ENCODE assay signal across 8 mouse cellular contexts in the genomic region with DNA sequence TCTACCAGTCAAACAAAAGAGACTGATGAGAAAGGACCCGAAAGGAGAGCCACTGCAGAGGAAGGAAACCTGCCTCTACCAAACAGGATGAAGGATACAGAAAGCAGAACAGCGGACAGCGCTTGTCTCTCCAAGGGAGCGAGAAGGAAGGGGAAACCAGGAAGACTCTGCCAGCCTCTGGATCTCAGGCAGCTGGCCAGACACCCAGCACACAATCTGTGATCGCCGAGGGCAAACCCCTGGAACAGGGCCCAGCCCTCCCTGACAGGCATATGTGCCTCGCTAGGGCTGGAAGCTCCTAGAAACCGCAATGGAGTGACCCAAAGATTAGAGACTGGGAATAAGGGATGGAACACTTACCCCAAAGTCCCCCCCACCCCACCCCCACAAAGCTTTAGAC. TPM values are rescaled to one million over a fixed set of nuclear protein-coding genes. Genes with fewer than 3 reads are reported as not detected.
A peak's percentile ranks its signal among the peaks of the same experiment; 100 is the strongest.
DNase-seq lines count a peak whose midpoint lies in the region; ATAC-seq and TF ChIP-seq lines count a peak whose summit lies in the region.

No protein-coding gene starts in this region.

- H3K36me3 ChIP-seq in liver, adult 2 months (ENCODE audit: control insufficient read depth, insufficient read depth, low read length): no peaks in the 10 kb centered on the region
- H3K36me3 ChIP-seq in liver, embryonic 12.5 days: no peaks in the 10 kb centered on the region; the same call in 1 of the 2 replicates

- no peak for TF ChIP-seq POLR2A in liver, adult 2 months (IDR thresholded peaks at IDR 0.05; ENCODE audit: extremely low read depth, insufficient read depth, low read length)

- H3K4me3 ChIP-seq in liver, adult 2 months (ENCODE audit: insufficient read depth, low read depth, low read length): no peak overlapping the region
- H3K4me3 ChIP-seq in liver, embryonic 12.5 days: no peak overlapping the region

- DNase-seq in liver, adult 2 months (ENCODE audit: extremely low read depth, low read depth, low spot score): peak; percentile 55
- DNase-seq in cerebellum, postnatal 25 days: peak; percentile 45 to 68
- DNase-seq in heart, postnatal 14 days: peak; percentile 71 to 80
- DNase-seq in lung, postnatal 14 days: peak; percentile 71
- no peak for DNase-seq in frontal cortex, postnatal 25 days (ENCODE audit: low spot score in 2 of 2)
- DNase-seq in right cerebral cortex, adult 2 months (ENCODE audit: low spot score in 2 of 2): no peak

- WGBS in liver, adult 2 months: 14% methylated on average over 8 of the region's 8 CpGs
- WGBS in liver, embryonic 12.5 days (ENCODE audit: insufficient replicate concordance): 54% methylated on average over 8 of the region's 8 CpGs

- no peaks in the 10 kb centered on the region for H3K27me3 ChIP-seq in liver, adult 2 months (ENCODE audit: control insufficient read depth, insufficient read depth, low read length)
- H3K27me3 ChIP-seq in liver, embryonic 12.5 days (replicated peaks): no peaks in the 10 kb centered on the region

- no peaks in the 10 kb centered on the region for H3K79me2 ChIP-seq in liver, adult 2 months (ENCODE audit: control insufficient read depth, insufficient read depth, low read length)

- H3K9me3 ChIP-seq in liver, embryonic 12.5 days (replicated peaks): no peaks in the 10 kb centered on the region

- H3K4me2 ChIP-seq in liver, embryonic 12.5 days: no peak overlapping the region

- ATAC-seq in liver, embryonic 12.5 days: no peak
- ATAC-seq in erythroid progenitor cell, adult 5-6 weeks (replicated peaks; ENCODE audit: low FRiP score, poor library complexity, severe bottlenecking): no peak

- H3K9ac ChIP-seq in liver, adult 2 months (ENCODE audit: low read depth, low read length): no peak overlapping the region
- no peak overlapping the region for H3K9ac ChIP-seq in liver, embryonic 12.5 days

- TF ChIP-seq CTCF in liver, adult 2 months (IDR thresholded peaks at IDR 0.05; ENCODE audit: low read depth, low read length): no peak

- intact Hi-C loops in heart, postnatal 14 days (cut with DNase I): no loop called here

- peaks cover 28% of the 10 kb centered on the region for H3K4me1 ChIP-seq in liver, adult 2 months (ENCODE audit: control insufficient read depth, insufficient read depth, low read length)
- H3K4me1 ChIP-seq in liver, embryonic 12.5 days: peaks cover 50% of the 10 kb centered on the region

- no peak overlapping the region for H3K27ac ChIP-seq in liver, adult 2 months (replicated peaks; ENCODE audit: insufficient read depth, low read depth, low read length)
- no peak overlapping the region for H3K27ac ChIP-seq in liver, embryonic 12.5 days

RNA-seq across cellular contexts. Expression of a gene that starts 12.9 kb away (rescaled TPM):
- total RNA-seq in liver, adult 2 months (2014; rRNA removed): 10.9 and 17.0 TPM in 2 replicates
- 3.9 and 5.7 TPM in 2 replicates for polyA plus RNA-seq in liver, adult 2 months (2012; rRNA removed)
- polyA plus RNA-seq in liver, embryonic 12.5 days (2016; fragmentation: Nextera tagmentation; extraction: Ambion mirVana): 0.62 and 0.83 TPM in 2 replicates
- 10 to 100 TPM; 18.6 to 21.7 TPM for total RNA-seq in heart, postnatal 14 days (2021)
- 2.1 and 3.2 TPM in 2 replicates for total RNA-seq in erythroid progenitor cell, adult 5-6 weeks (2015; ENCODE audit: low replicate concordance)
- 1.0 and 5.9 TPM in 2 replicates for total RNA-seq in erythroid progenitor cell, adult 5-6 weeks (2017; ENCODE audit: low replicate concordance)

RNA-seq across cellular contexts. Expression of a gene that starts 57.0 kb away (rescaled TPM):
- 59.7 and 72.8 TPM in 2 replicates for total RNA-seq in liver, adult 2 months (2014; rRNA removed)
- 33.4 and 37.3 TPM in 2 replicates for polyA plus RNA-seq in liver, adult 2 months (2012; rRNA removed)
- polyA plus RNA-seq in liver, embryonic 12.5 days (2016; fragmentation: Nextera tagmentation; extraction: Ambion mirVana): 130 TPM in 2 replicates
- 100 to 1,000 TPM; 113 to 115 TPM for total RNA-seq in heart, postnatal 14 days (2021)
- total RNA-seq in erythroid progenitor cell, adult 5-6 weeks (2015; ENCODE audit: low replicate concordance): 38.9 and 114 TPM in 2 replicates
- total RNA-seq in erythroid progenitor cell, adult 5-6 weeks (2017; ENCODE audit: low replicate concordance): 50.6 and 86.5 TPM in 2 replicates

Comparison
In these comparisons a context has a peak if more than half of its experiments do, and no peak if none do; other contexts are left out.
1. DNase-seq: peak in liver, adult 2 months (single experiment), cerebellum, postnatal 25 days (2 of 2), heart, postnatal 14 days (2 of 2) and lung, postnatal 14 days (single experiment); none in frontal cortex, postnatal 25 days (0 of 2) and right cerebral cortex, adult 2 months (0 of 2).